In genomic region chr2:31019011-31019410, GRCm38 (mm10) we compare ENCODE assay signal across 12 mouse cellular contexts.
"Had no signal": no experiment of that assay in that cellular context is flagged by ENCODE, and none has a peak within 500 bp of the region (broad histone marks: within the 10 kb centered on the region; RNA-seq: fewer than 3 reads in every experiment).

No protein-coding gene starts in this region.

- ATAC-seq: liver, embryonic 12.5 days; midbrain, embryonic 15.5 days had no signal

- H3K4me2 ChIP-seq: limb, embryonic 15.5 days; liver, embryonic 12.5 days; lung, embryonic 14.5 days; midbrain, embryonic 15.5 days; neural tube, embryonic 13.5 days had no signal

- H3K9me3 ChIP-seq: limb, embryonic 15.5 days; liver, embryonic 12.5 days; midbrain, embryonic 10.5 days; midbrain, embryonic 15.5 days; neural tube, embryonic 13.5 days had no signal

- DNase-seq: kidney, postnatal 10 days; kidney, postnatal 4 days; lung, embryonic 14.5 days; lung, postnatal 10 days; lung, postnatal 4 days; right cerebral cortex, postnatal 14 days; thymus, postnatal 36 days had no signal

- H3K4me3 ChIP-seq: limb, embryonic 15.5 days; liver, embryonic 12.5 days; midbrain, embryonic 10.5 days; midbrain, embryonic 15.5 days; neural tube, embryonic 13.5 days had no signal

- H3K4me1 ChIP-seq: limb, embryonic 15.5 days; liver, embryonic 12.5 days; midbrain, embryonic 10.5 days; midbrain, embryonic 15.5 days; neural tube, embryonic 13.5 days had no signal

- H3K9ac ChIP-seq: limb, embryonic 15.5 days; liver, embryonic 12.5 days; lung, embryonic 14.5 days; midbrain, embryonic 15.5 days; neural tube, embryonic 13.5 days had no signal

- H3K27ac ChIP-seq: limb, embryonic 15.5 days; liver, embryonic 12.5 days; midbrain, embryonic 10.5 days; midbrain, embryonic 15.5 days; neural tube, embryonic 13.5 days had no signal

- H3K27me3 ChIP-seq: limb, embryonic 15.5 days; liver, embryonic 12.5 days; midbrain, embryonic 15.5 days; neural tube, embryonic 13.5 days had no signal
